Mouse (Mus musculus) ES-E14 (cell line): ENCODE measurements around the gene Nup107.

Source experiments
- CHD2 ChIP-seq: IDR thresholded peaks from 2 replicates; pipeline ENCODE4 v1.6.1; 2014; ENCODE audit warnings: mild to moderate bottlenecking, low read depth, low read length, inconsistent platforms
- MAFK ChIP-seq: IDR thresholded peaks from 2 replicates; pipeline ENCODE4 v1.6.1; 2014; ENCODE audit warnings: mild to moderate bottlenecking, low read depth, low read length, inconsistent platforms; ENCODE audit not compliant: insufficient read depth
- ZNF384 ChIP-seq: IDR thresholded peaks from 2 replicates; pipeline ENCODE4 v1.6.1; 2012; ENCODE audit warnings: low read depth, low read length, inconsistent platforms

- no peak for TF ChIP-seq CHD2
- no peak for TF ChIP-seq ZNF384
- TF ChIP-seq MAFK = no peak
These were observed 49.3 kb downstream of the Nup107 start for GRCm38 (mm10) chr10:117743182-117743581.
